Mouse (Mus musculus) retina, embryonic 14.5 days (tissue): ENCODE results near the gene Rbm47.

Experiments
- DNase-seq: peaks from one replicate; pipeline ENCODE4 v3.0.0-alpha.2; 2015; ENCODE audit warnings: low spot score

The Rbm47 gene

DNA sequence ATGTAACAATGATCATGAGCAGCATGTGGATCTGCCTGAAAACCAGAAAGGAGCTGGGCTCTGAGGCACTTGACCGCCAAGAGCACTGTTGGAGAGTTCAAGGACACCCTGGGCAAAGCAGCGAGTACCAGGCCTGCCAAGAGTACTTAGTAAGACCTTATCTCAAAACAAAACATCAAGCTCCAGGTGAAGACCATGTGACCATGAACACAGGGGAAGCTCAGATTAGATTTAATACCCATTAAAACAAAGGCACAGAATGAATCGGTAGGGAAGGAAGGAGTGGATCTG lies 110.0 kb downstream of the Rbm47 start:
- DNase-seq, result no peak

DNA sequence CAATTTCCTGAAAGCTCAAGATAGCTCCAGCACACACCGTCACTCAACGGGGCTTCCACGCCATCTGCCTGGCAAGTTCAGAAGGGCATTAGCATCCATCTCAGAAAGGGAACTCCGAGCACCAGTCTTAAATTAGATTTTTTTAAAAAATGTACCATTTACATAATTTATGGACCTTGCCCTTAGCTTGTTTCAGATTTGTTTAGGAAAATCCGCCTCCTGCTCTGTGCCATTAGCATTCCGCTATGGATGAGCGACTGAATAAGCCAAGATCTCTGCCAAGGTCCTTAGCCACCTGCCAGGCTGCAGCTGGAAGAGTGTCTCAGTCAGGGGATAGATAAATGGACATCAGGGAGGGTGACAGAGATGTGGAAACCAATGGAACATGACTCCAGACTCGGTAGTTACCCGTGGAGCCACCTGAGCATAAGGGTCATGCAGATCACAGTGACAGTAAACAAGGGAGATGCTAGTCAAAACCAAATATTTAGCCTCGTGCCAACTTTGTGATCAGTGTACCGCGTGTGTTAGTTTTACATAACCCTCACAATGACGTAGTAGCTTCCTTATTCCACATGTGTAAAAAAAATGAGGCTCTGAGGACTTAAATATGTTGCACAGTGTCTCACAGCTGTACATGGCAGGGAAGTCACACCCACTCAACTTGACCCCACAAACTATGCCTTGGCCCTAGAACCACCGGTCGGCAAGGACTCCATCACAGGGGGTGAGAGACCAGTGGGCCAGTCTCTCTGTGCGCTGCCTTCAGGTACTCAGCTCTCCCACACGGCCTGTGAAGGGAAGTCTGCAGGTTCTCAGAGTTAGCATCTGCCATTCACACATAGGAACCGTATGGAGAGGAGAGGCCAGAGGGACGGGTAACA lies 110.6 kb downstream of the Rbm47 start:
- DNase-seq, result no peak

DNA sequence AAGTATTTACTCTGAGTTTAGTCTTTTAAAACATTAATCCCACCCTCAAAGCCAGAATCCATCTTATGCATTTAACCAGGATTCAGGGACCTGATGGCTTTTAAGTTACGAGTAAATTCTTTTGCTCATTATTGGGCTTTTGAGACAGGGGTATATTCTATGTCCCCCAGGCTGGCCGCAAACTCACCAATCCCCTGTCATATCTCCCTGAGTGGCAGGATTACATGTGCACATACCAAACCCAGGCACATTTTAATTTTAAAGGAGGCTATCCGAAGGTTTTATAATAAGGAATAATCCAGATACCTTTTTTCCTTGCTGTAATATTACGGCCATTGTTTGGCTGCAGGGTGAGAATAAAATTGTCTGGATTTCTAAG lies 111.3 kb downstream of the Rbm47 start:
- no peak for DNase-seq

DNA sequence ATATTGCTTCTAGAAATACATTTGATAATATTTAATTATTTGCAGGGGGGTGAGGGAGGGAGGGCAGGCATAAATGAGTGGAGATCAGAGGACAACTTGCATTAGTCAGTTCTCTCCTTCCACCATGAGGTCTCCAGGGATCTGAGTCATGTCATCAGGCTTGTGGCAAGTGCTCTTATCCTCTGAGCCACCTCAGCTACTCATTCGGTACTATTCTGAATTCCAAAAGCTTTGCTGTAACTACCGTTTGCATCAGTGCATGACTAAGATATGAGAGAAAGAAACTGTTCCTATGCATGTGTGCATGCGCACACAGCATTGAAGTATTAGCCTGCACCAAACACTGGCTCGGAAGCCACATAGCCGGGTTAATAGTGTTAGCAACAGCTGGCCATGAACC lies 114.1 kb downstream of the Rbm47 start:
- no peak for DNase-seq

DNA sequence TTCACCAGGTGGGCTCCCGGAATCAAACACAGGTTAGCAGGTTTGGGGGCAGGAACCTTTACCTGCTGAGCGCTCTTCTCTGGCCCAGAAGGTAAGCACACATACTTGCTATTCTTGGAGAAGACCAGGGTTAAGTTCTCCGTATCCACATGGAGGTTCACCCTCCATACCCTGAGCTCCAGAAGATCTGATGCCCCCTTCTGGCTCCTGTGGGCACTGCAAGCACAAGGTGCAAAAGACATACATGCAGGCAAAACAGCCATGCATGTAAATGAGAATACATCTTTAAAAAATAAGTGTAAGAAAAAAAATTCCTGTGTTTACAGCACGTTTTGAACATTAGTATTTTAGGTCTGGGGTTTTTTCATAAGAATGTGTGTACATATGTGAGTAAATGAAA lies 116.2 kb downstream of the Rbm47 start:
- no peak for DNase-seq

DNA sequence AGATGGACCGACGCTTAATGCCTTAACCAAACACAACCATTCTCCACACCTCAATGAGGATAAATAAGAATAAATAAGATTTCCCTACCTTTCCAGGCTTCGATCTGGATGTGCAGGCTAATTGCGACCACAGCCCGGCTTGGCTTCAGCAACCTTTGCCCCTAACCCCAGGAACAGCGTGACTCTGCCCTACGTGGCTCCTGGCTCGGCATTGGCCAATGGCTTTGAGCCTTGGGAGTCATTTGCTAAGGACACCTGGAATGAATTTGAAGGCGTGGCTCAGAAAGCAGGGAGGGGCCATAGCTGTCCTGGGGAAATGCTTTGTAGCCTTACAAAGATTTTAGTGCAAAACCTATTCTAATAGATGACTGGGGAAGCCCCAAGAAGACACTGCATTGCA lies 118.5 kb downstream of the Rbm47 start:
- DNase-seq, result no peak

DNA sequence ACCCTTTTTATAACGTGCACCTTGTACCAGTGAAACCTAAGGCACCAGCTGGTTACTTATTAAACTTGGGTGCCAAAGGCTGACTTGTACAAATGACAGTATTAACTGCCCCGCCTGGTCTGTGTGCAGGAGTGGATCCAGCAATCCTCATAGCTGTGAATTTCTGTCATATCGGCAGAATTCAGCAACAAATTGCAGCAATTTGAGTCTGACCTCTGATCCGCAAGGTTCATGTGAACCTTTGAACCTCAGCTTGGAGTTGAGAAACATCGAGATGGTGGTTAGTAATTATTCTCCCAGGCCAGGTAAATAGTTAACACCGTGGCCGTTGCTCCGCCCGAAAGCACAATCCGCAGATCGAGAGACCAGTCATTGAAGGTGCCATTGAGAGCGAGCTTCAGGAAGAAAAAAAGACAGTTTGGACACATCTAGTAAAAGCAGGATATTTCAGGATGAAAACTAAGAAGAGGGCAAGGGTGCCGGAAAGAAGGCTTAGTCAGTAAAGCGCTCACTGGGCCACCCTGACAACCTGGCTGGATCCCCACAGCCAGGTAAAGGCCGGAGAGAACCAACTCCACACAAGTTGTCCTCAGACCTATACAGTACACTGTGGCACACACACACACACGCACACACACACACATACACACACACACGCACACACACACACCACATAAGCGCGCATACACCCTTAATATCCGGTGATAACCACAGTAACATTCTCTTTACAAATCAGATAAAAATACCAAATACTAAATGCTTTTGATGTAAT lies 120.0 kb downstream of the Rbm47 start:
- DNase-seq, result no peak

DNA sequence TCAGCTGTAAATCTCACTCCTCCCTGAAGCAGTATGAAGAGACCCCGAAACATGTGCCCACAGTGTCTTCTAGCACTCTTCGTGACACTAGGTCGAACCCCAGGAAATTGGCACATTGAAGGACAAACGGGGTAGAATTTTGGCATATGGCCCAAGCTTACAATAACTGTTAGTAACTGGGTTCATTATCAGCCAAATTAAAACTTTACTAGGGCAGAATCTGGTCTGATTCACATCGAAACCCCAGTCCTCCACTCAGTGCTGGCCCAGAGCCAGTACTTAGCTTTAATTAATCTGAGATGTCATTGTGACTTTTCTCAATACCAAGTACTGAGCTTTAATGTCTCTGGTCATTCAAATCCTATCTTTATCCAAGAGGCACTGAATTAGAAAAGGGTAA lies 122.1 kb downstream of the Rbm47 start:
- no peak for DNase-seq

DNA sequence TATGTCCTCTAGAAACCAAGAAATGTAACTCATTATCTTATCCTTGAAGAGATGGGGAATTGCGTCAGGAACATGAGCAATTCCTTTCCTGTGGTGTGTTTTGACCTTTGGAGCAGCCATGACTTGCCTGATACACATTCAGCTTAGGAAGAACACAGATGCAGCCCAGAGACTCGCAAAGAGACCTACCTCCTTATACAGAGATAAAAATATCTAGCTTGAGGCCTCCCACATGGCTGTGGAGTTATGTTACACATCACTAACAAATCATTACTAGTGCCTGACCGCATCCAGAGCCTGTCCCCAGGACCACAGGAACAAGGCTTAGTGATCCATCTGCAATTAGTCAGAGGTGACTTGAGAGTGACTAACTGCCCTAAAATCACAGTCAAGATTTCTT lies 126.6 kb downstream of the Rbm47 start:
- DNase-seq, result no peak

DNA sequence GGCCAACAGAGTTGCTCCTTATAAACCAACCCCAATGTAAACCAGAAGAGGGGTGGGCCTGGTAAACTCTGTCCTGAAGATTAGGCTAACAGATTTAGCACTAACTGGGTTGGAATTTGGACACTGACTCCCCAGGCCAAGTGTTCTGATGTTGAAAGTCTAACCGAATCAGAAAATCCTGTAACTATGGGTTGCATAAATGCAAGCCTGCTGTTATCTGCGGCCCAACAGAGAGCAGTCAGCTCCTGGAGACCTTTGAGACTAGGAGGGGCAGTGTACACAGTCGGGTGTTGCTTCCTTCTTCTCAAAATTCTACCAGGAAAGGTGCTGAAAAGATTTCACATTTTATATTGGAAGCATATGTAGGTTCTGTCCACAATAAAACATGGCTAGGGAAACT lies 129.0 kb downstream of the Rbm47 start:
- DNase-seq, result no peak

DNA sequence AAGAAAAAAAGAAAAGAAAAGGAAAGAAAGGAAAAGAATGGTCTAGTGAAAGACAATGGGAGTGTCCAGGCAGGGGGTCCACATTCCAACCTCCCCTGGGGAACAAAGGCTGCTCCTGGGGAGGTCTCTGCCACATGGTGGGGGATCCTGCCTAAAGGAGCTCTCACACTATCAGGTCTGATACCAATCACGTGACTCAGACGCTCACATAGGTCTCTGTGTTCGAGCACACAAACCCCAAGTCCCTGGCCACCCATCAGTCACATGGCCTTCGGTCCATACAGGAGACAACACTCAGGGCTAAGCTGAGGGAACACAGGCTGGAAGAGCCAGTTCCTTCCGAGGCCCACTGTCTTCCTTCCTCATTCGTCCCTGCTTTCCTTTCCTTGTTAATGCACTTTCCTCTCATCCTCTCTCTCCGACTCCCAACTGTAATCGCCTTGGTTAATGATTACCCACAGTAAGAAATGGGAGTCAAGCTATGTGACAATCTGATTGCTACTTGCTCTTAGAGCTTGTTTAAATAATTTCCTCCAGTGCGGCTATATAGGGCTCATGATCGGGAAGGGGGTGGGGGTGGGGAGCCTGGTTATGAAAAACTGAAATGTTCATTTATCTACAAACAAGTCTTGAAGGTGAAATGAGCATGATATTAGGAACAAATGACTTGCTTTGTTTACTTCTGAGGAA lies 130.1 kb downstream of the Rbm47 start:
- no peak for DNase-seq

DNA sequence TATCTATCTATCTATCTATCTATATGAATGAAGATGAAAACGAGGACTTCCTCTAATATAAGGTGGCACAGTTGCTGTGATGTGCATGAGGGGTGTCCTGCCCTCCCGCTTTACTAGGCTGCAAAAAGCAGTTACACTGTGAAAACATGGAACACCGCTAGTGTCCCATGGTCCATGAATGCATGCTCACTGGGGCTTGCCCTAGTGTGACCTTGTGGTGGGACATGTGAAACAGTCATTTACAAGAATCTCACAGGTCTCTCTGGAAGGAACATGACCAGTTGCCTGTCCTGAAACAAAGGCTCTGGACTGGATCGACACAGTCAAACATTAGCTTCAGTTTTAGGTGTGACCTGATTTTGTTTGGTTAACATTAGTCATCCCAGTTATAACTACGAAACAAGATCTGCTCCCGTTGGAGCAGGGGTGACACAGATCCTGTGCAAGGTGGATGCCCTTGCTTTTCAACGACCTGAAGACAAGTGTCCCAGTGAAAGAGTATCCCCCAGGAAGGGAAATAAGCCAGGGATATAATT lies 132.1 kb downstream of the Rbm47 start:
- no peak for DNase-seq

DNA sequence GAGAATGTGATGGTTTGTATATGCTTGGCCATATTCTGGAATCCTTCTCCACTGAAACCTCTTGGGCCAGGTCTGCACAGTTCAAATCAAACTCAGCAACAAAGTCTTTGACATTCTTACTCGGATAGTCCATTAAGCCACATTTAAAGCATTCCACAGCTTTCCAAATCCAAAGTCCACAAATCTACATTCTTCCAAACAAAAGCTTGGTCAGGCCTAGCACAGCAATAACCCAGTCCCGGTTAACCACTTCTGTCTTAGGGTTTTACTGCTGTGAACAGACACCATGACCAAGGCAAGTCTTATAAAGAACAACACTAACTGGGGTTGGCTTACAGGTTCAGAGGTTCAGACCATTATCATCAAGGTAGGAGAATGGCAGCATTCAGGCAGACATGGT lies 133.1 kb downstream of the Rbm47 start:
- DNase-seq, result no peak

DNA sequence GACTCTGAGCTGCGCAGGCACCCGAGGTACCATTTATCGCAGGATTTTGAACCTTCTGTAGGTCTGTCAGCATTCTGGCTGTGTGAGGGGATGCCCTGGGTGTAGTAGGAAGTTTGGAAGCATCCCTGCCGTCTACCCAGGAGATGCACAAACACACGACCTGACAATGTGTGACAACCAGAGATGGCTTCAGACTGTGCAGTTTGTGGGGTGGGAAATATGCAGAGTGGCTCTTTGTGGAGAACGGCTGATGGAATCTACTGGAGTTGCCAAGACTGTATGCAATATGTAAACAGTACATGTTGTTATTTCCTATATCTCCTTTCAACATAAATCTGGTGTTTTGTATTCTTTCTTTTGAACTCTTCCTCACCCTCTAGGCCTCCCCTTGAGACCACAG lies 135.9 kb downstream of the Rbm47 start:
- DNase-seq, result no peak

DNA sequence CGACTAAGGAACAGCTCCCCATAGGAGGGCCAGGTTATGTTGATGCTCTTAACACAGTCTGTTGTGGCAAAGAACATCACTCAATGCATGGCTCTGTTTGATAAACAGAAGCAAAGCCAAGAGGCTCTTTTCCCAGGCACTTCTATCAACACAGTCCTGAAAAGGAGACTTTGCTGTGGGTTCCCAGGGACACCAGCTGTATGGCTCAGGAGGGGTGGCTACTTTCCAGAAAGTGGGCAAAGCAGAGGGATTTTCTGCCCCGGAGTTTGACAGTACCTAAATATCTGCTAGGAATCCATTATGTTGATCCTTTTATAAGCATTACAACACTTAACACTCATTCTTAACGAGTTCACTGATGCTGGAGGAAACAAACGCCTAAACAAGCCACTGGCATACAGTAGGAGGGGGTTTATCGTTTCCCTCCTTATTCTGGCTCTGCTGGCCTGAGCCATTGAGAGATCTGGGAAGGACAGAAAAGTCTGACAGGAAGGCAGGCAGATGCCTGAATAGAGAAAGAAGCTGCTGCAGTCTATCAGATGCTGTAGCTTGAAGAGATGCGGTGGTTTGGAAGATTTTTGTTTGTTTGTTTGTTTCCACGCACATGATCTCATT lies 136.4 kb downstream of the Rbm47 start:
- no peak for DNase-seq

DNA sequence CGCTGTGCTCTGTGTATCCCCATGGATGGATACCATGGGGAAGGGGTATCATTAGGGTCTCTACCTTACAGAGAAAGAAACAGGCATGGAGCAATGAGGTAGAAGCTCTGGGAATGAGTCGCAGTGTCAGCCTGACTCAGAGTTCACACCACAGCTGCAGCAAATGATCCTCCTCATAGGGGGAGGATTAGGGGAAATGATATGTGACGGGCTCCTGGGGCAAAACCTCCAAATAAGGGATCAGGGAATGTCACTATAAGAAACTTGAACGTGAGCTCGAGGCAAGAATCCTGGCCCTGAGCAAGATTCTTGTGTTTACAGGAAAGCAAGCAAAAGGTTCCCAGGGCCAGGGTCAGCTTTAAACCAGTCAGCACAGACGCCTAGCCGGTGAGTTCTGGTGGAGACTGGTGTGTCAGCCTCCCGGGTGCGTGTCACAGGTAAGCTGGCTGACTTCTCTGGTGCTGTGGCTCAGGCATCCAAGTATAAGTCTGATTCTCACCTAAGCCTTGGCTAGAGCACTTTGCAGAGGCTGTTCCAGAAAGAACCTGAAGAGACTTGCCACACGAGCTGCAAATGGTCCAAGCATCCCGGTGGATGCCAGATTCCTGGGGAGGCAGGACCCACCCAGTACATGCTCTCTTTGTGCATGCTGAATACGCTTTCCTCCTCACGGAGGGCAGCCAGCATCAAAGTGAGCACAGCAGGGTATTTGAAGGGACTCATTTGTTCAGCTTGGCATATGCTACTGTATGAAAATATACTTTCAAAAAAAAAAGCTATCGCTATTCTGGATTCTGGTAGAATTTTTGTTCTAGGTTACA lies 138.3 kb downstream of the Rbm47 start:
- DNase-seq, result no peak

DNA sequence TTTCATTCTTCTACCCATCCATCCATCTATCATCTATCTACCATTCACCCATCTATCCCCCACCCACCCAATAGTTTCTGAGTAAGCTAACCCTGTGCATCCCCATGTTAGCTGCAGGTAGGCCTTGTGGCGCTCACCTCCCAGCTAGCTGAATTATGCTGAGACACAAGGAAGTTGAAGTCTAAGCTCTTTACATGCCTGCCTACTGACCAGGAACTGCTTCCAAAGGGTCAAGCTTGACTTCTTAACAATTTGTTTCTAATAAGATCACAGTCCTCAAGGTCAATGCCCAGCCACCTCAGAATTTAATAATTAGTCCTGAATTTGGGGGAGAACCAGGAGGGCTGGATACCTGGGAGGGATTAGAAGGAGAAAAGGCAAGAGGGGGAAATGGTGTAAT lies 140.1 kb downstream of the Rbm47 start:
- DNase-seq, result no peak

DNA sequence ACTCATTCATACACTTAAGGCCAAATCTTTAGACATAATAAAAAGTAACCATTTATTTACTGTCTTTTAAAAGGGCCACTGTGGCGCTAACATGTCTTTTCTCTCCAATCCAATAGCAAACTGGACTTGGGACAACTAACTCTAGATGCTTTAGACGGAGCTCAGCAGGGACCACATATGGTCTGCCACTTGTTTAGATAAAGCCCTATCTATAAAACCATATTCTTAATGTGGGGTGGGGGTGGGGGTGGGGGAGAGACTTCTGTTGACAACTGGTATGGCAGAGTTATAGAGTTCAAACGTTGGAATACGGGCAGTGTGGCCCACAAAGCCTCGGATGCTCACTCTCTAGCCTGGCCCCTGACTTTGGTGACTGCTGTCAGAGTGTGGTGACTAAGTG lies 141.2 kb downstream of the Rbm47 start:
- no peak for DNase-seq

DNA sequence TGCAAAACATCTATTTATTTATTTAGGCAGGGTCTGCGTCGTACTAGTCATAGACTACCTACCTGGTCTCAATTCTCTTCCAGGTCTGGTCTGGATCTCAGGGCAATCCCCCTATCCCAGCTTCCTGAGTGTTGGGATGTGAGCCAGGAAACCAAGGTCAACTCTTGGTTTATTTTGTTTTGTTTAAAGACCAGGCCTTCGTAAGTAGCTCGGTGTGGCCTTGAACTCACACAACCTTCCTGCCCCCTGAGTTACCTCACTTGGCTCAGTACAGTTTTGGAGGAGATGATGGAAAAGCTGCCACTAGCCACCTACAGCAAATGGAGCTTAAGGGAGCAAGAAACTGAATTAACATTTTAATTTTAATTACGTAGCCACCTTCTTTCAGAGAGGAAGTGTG lies 144.7 kb downstream of the Rbm47 start:
- DNase-seq, result no peak

DNA sequence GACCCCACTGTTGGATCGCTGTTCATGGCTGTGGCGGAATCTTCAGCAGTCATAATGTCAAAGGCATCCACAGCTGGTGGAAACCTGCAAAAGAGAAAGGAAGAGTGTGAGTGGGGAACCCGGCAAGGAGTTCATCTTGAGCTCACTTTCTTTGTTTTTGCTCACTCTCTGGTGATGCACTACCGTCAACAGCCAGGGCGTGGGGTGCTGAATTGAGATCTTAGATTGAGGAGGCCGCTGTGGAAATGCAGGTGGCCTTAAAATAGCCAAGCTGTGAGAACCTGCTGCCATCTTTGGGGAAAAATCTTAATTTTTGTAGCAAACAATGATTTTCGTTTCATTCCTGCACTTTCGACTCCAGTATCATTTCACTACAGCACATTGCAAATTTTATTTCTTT lies 145.7 kb downstream of the Rbm47 start:
- no peak for DNase-seq

DNA sequence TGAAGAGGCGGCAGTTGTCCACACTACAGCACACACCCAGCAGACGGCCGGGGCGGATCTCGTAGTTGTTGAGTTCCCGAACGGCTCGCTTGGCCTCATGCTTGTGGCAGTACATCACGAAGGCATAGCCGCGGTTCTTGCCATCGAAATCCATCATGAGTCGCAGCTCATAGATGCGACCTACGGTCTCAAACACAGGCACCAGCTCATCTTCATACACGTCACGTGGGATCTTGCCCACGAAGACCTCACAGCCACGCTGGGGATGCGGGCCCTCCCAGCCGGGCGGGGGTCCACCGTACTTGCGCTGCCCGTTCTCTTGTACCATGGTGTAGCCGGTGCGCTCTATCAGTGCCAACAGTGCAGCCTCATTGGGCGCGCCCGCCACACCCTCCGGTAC lies 146.1 kb downstream of the Rbm47 start:
- DNase-seq, result no peak
